Mouse (Mus musculus): ENCODE results near the gene Nes. TPM values are rescaled to one million over a fixed set of nuclear protein-coding genes. Genes with fewer than 3 reads are reported as not detected.
A peak's percentile ranks its signal among the peaks of the same experiment; 100 is the strongest.

Gene Nes
- total RNA-seq, 1 experiment: 29.4 TPM

- peak; percentile 95 for DNase-seq (ENCODE audit: low read depth, low spot score)
- no peaks in the 10 kb centered on the region for H3K9me3 ChIP-seq (ENCODE audit: control insufficient read depth, insufficient read depth, low read depth, low read length)
- peak within 1 kb of the TSS; percentile 82 for H3K27ac ChIP-seq (ENCODE audit: insufficient read depth, low read depth, low read length, poor library complexity, severe bottlenecking)
- H3K9ac ChIP-seq (ENCODE audit: insufficient read depth, low read depth, low read length, poor library complexity, severe bottlenecking): peak within 1 kb of the TSS; percentile 99
- peaks cover 32% of the 10 kb centered on the region for H3K36me3 ChIP-seq (ENCODE audit: control insufficient read depth, insufficient read depth, low read length, poor library complexity, severe bottlenecking)
- in situ Hi-C loops (cut with MboI; ENCODE audit: low sequenced_read_pairs in 2 of 2, unreplicated experiment in 2 of 2): no loop called here
- H3K4me1 ChIP-seq (ENCODE audit: control insufficient read depth in 2 of 2, insufficient read depth in 2 of 2, low read length in 2 of 2, poor library complexity in 1 of 2): peaks cover 2 to 5% of the 10 kb centered on the region in 2 experiments; a peak in 3 of 4 replicates
- TF ChIP-seq ZC3H11A (IDR thresholded peaks at IDR 0.05; ENCODE audit: borderline replicate concordance, low read depth, low read length) (no peak), HCFC1 (IDR thresholded peaks at IDR 0.05; ENCODE audit: borderline replicate concordance, insufficient read depth, low read length) (peak; percentile 85)
- peak within 1 kb of the TSS; percentile 72 to 88 for H3K4me3 ChIP-seq (ENCODE audit: insufficient read depth in 1 of 2, low read depth in 1 of 2, low read length in 2 of 2, poor library complexity in 1 of 2, severe bottlenecking in 1 of 2)
Measured at GRCm38 (mm10) chr3:87930078-87930795, 40.6 kb upstream of the Nes start, which contains the start of the genes Isg20l2 and Rrnad1. Gene Isg20l2 (plus strand): TSS chr3:87930314. Gene Rrnad1 (minus strand): TSS chr3:87930717.

DNA sequence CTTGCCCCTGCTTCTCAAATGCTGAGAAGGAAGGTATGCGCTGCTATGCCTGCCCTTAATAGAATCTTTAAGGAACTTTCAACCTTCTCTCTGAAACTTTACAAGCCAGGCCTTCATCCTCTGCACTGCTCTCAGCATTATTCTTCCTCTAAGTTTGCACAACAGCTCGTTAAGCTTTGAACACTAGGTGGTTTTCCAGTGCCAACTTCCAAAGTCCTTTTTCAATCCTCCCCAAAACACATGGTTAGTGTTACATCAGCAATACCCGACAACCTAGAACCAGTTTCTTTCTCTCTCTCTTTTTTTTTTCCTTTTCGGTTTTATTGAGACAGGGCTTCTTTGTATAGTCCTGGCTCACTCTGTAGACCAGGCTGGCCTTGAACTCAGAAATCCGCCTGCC, 36.9 kb upstream of the Nes start:
- Histone ChIP-seq H3K4me3 (ENCODE audit: insufficient read depth in 1 of 2, low read depth in 1 of 2, low read length in 2 of 2, poor library complexity in 1 of 2, severe bottlenecking in 1 of 2) (no peak overlapping the region), H3K4me1 (ENCODE audit: control insufficient read depth in 2 of 2, insufficient read depth in 2 of 2, low read length in 2 of 2, poor library complexity in 1 of 2) (peaks cover 2 to 9% of the 10 kb centered on the region in 2 experiments; a peak in 3 of 4 replicates), H3K36me3 (ENCODE audit: control insufficient read depth, insufficient read depth, low read length, poor library complexity, severe bottlenecking) (peaks cover 43% of the 10 kb centered on the region), H3K9me3 (ENCODE audit: control insufficient read depth, insufficient read depth, low read depth, low read length) (no peaks in the 10 kb centered on the region), H3K9ac (ENCODE audit: insufficient read depth, low read depth, low read length, poor library complexity, severe bottlenecking) (no peak overlapping the region), H3K27ac (ENCODE audit: insufficient read depth, low read depth, low read length, poor library complexity, severe bottlenecking) (no peak overlapping the region)
- no peak for DNase-seq (ENCODE audit: low read depth, low spot score)
- TF ChIP-seq MAFK (IDR thresholded peaks at IDR 0.05; ENCODE audit: insufficient read depth, low read depth, low read length) (no peak), HCFC1 (IDR thresholded peaks at IDR 0.05; ENCODE audit: borderline replicate concordance, insufficient read depth, low read length) (no peak), ZC3H11A (IDR thresholded peaks at IDR 0.05; ENCODE audit: borderline replicate concordance, low read depth, low read length) (no peak), CHD2 (IDR thresholded peaks at IDR 0.05; ENCODE audit: low read depth, low read length) (no peak), ZNF384 (IDR thresholded peaks at IDR 0.05; ENCODE audit: low read depth, low read length) (no peak)
- in situ Hi-C loops (cut with MboI; ENCODE audit: low sequenced_read_pairs in 2 of 2, unreplicated experiment in 2 of 2): no loop called here

- Histone ChIP-seq H3K9me3 (ENCODE audit: control insufficient read depth, insufficient read depth, low read depth, low read length) (no peaks in the 10 kb centered on the region), H3K27ac (ENCODE audit: insufficient read depth, low read depth, low read length, poor library complexity, severe bottlenecking) (no peak overlapping the region), H3K4me1 (ENCODE audit: control insufficient read depth in 2 of 2, insufficient read depth in 2 of 2, low read length in 2 of 2, poor library complexity in 1 of 2) (peaks cover 2 to 9% of the 10 kb centered on the region in 2 experiments; a peak in 3 of 4 replicates), H3K4me3 (ENCODE audit: insufficient read depth in 1 of 2, low read depth in 1 of 2, low read length in 2 of 2, poor library complexity in 1 of 2, severe bottlenecking in 1 of 2) (no peak overlapping the region), H3K9ac (ENCODE audit: insufficient read depth, low read depth, low read length, poor library complexity, severe bottlenecking) (no peak overlapping the region), H3K36me3 (ENCODE audit: control insufficient read depth, insufficient read depth, low read length, poor library complexity, severe bottlenecking) (peaks cover 47% of the 10 kb centered on the region)
- no peak for DNase-seq (ENCODE audit: low read depth, low spot score)
- in situ Hi-C loops (cut with MboI; ENCODE audit: low sequenced_read_pairs in 2 of 2, unreplicated experiment in 2 of 2): no loop called here
- TF ChIP-seq MAFK (IDR thresholded peaks at IDR 0.05; ENCODE audit: insufficient read depth, low read depth, low read length) (no peak), HCFC1 (IDR thresholded peaks at IDR 0.05; ENCODE audit: borderline replicate concordance, insufficient read depth, low read length) (no peak), CHD2 (IDR thresholded peaks at IDR 0.05; ENCODE audit: low read depth, low read length) (no peak), ZNF384 (IDR thresholded peaks at IDR 0.05; ENCODE audit: low read depth, low read length) (no peak), ZC3H11A (IDR thresholded peaks at IDR 0.05; ENCODE audit: borderline replicate concordance, low read depth, low read length) (no peak)
Measured at GRCm38 (mm10) chr3:87934501-87934900, 36.4 kb upstream of the Nes start.

GRCm38 (mm10) chr3:87935201-87935600, 35.7 kb upstream of the Nes start:
- in situ Hi-C loops (cut with MboI; ENCODE audit: low sequenced_read_pairs in 2 of 2, unreplicated experiment in 2 of 2): loop anchor here in 1 of 2 experiments (5.0 kb wide), 1 partner anchor 52 kb away; no protein-coding TSS in a partner anchor
- TF ChIP-seq ZNF384 (IDR thresholded peaks at IDR 0.05; ENCODE audit: low read depth, low read length) (no peak), CHD2 (IDR thresholded peaks at IDR 0.05; ENCODE audit: low read depth, low read length) (no peak), MAFK (IDR thresholded peaks at IDR 0.05; ENCODE audit: insufficient read depth, low read depth, low read length) (no peak), HCFC1 (IDR thresholded peaks at IDR 0.05; ENCODE audit: borderline replicate concordance, insufficient read depth, low read length) (no peak), ZC3H11A (IDR thresholded peaks at IDR 0.05; ENCODE audit: borderline replicate concordance, low read depth, low read length) (no peak)
- DNase-seq (ENCODE audit: low read depth, low spot score): no peak
- H3K9ac ChIP-seq (ENCODE audit: insufficient read depth, low read depth, low read length, poor library complexity, severe bottlenecking): no peak overlapping the region
- no peaks in the 10 kb centered on the region for H3K9me3 ChIP-seq (ENCODE audit: control insufficient read depth, insufficient read depth, low read depth, low read length)
- peaks cover 2 to 9% of the 10 kb centered on the region in 2 experiments; a peak in 3 of 4 replicates for H3K4me1 ChIP-seq (ENCODE audit: control insufficient read depth in 2 of 2, insufficient read depth in 2 of 2, low read length in 2 of 2, poor library complexity in 1 of 2)
- peaks cover 50% of the 10 kb centered on the region for H3K36me3 ChIP-seq (ENCODE audit: control insufficient read depth, insufficient read depth, low read length, poor library complexity, severe bottlenecking)
- H3K27ac ChIP-seq (ENCODE audit: insufficient read depth, low read depth, low read length, poor library complexity, severe bottlenecking): no peak overlapping the region
- H3K4me3 ChIP-seq (ENCODE audit: insufficient read depth in 1 of 2, low read depth in 1 of 2, low read length in 2 of 2, poor library complexity in 1 of 2, severe bottlenecking in 1 of 2): no peak overlapping the region

All from ES-E14 (cell line).